Mouse (Mus musculus): ENCODE data around the gene Fam173a. TPM values are rescaled to one million over a fixed set of nuclear protein-coding genes. Genes with fewer than 3 reads are reported as not detected.

The Fam173a gene
- 41.4 TPM for polyA plus RNA-seq (2014; fragmentation: Illumina TruSeq; extraction: RNeasy Lipid Tissue Mini Kit (QIAGEN cat#74804); ENCODE audit: low read depth, low replicate concordance)

GRCm38 (mm10) chr17:25792615-25793014 is at the start of gene Fam173a:
Gene Fam173a, minus strand, starts transcription at chr17:25792901.

GRCm38 (mm10) chr17:25841117-25841880 is 48.6 kb upstream of the Fam173a start, which contains the start of gene Gm20683:
Gene Gm20683, minus strand, starts transcription at chr17:25841763.

GRCm38 (mm10) chr17:25837076-25837410 is 44.3 kb upstream of the Fam173a start, which contains the start of gene Rhbdl1:
Gene Rhbdl1, minus strand, starts transcription at chr17:25837295.

GRCm38 (mm10) chr17:25833291-25833663 is 40.6 kb upstream of the Fam173a start, which contains the start of gene Stub1:
Gene Stub1, minus strand, starts transcription at chr17:25833404.

GRCm38 (mm10) chr17:25828712-25829557 is 36.2 kb upstream of the Fam173a start, which contains the start of gene Jmjd8:
Gene Jmjd8, plus strand, starts transcription at chr17:25828867.

GRCm38 (mm10) chr17:25823452-25823851 is 30.8 kb upstream of the Fam173a start, which contains the start of gene Wdr24:
Gene Wdr24, plus strand, starts transcription at chr17:25823627.

GRCm38 (mm10) chr17:25808789-25809605 is 16.3 kb upstream of the Fam173a start, which contains the start of gene Fbxl16:
Gene Fbxl16, plus strand, starts transcription at chr17:25809085.

GRCm38 (mm10) chr17:25796951-25797369 is 4.3 kb upstream of the Fam173a start, which contains the start of gene Metrn:
Gene Metrn, minus strand, starts transcription at chr17:25797136.

GRCm38 (mm10) chr17:25795609-25796092 is 3.0 kb upstream of the Fam173a start, which contains the start of gene AC134908.4:
Gene AC134908.4, minus strand, starts transcription at chr17:25795659.

DNA sequence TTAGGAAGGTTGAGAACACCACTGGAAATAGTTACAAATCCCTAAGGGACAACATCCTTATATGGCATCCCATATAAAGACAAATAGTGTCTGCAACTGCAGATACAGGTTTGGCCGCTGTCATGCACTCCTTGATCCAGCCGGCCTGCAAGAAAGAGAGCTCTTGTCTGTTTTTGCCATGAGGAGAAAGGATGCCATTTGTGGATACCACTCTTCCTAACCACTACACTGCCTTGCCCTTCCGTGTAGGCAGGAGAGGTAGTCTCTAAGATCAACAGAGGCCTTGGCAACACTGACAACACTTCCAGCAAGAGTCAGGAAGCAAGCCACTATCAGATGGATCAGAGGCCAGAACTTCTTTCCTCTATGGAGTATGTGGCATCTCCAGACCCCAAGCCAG is 6.4 kb downstream of the Fam173a start, which contains the start of gene Ccdc78:
Ccdc78 (plus strand) TSS at position 301 of the 400 bp plus-strand sequence.

DNA sequence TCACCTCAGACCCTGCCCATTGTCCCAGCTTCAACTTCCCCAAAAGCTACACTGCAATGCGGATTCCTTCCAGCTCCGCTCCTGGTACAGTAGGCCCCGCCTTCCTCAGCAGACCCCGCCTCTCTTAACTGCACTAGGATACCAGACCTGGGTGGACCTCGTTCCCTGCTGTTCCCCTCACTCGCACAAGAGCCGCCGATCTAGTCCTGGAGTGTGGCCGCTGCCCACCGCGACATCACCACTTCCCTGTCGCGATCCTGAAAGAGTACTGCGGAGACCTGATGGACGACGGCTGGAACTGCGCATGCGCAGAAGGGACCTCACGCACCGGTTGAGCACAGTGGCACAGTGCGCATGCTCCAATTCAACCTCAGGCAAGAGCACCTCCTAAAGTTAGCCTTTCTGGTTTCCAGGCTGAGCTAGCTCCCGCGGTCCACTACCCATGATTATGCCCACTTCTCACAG is 7.4 kb downstream of the Fam173a start, which contains the start of gene Haghl:
Haghl (minus strand) TSS at position 393 of the 465 bp plus-strand sequence.

GRCm38 (mm10) chr17:25773549-25774120 is 19.1 kb downstream of the Fam173a start, which contains the start of gene Narfl:
Gene Narfl, plus strand, starts transcription at chr17:25773776.

GRCm38 (mm10) chr17:25754241-25754640 is 38.5 kb downstream of the Fam173a start, which contains the start of gene Msln:
Gene Msln, minus strand, starts transcription at chr17:25754378.

Other genes starting within 250 kb of the Fam173a start
- gene Sox8, start 222.2 kb downstream of the Fam173a start, polyA plus RNA-seq (2014; fragmentation: Illumina TruSeq; extraction: RNeasy Lipid Tissue Mini Kit (QIAGEN cat#74804); ENCODE audit: low read depth, low replicate concordance): 0.42 TPM
- 26.1 TPM for gene Lmf1, start 213.8 kb downstream of the Fam173a start, polyA plus RNA-seq (2014; fragmentation: Illumina TruSeq; extraction: RNeasy Lipid Tissue Mini Kit (QIAGEN cat#74804); ENCODE audit: low read depth, low replicate concordance)
- gene Gng13, start 75.7 kb downstream of the Fam173a start, polyA plus RNA-seq (2014; fragmentation: Illumina TruSeq; extraction: RNeasy Lipid Tissue Mini Kit (QIAGEN cat#74804); ENCODE audit: low read depth, low replicate concordance): 0.99 TPM
- gene Chtf18, start 65.5 kb downstream of the Fam173a start, polyA plus RNA-seq (2014; fragmentation: Illumina TruSeq; extraction: RNeasy Lipid Tissue Mini Kit (QIAGEN cat#74804); ENCODE audit: low read depth, low replicate concordance): 1.4 TPM
- gene Rpusd1, start 65.2 kb downstream of the Fam173a start, polyA plus RNA-seq (2014; fragmentation: Illumina TruSeq; extraction: RNeasy Lipid Tissue Mini Kit (QIAGEN cat#74804); ENCODE audit: low read depth, low replicate concordance): 9.4 TPM
- not detected for gene Mslnl, start 56.9 kb downstream of the Fam173a start, polyA plus RNA-seq (2014; fragmentation: Illumina TruSeq; extraction: RNeasy Lipid Tissue Mini Kit (QIAGEN cat#74804); ENCODE audit: low read depth, low replicate concordance)
- 18.6 TPM for gene Msln, start 38.5 kb downstream of the Fam173a start, polyA plus RNA-seq (2014; fragmentation: Illumina TruSeq; extraction: RNeasy Lipid Tissue Mini Kit (QIAGEN cat#74804); ENCODE audit: low read depth, low replicate concordance)
- gene Narfl, start 19.1 kb downstream of the Fam173a start, polyA plus RNA-seq (2014; fragmentation: Illumina TruSeq; extraction: RNeasy Lipid Tissue Mini Kit (QIAGEN cat#74804); ENCODE audit: low read depth, low replicate concordance): 41.3 TPM
- 15.1 TPM for gene Haghl, start 7.2 kb downstream of the Fam173a start, polyA plus RNA-seq (2014; fragmentation: Illumina TruSeq; extraction: RNeasy Lipid Tissue Mini Kit (QIAGEN cat#74804); ENCODE audit: low read depth, low replicate concordance)
- gene Ccdc78, start 6.3 kb downstream of the Fam173a start, polyA plus RNA-seq (2014; fragmentation: Illumina TruSeq; extraction: RNeasy Lipid Tissue Mini Kit (QIAGEN cat#74804); ENCODE audit: low read depth, low replicate concordance): 0.26 TPM
- gene AC134908.4, start 2.8 kb upstream of the Fam173a start, polyA plus RNA-seq (2014; fragmentation: Illumina TruSeq; extraction: RNeasy Lipid Tissue Mini Kit (QIAGEN cat#74804); ENCODE audit: low read depth, low replicate concordance): not detected
- 31.5 TPM for gene Metrn, start 4.2 kb upstream of the Fam173a start, polyA plus RNA-seq (2014; fragmentation: Illumina TruSeq; extraction: RNeasy Lipid Tissue Mini Kit (QIAGEN cat#74804); ENCODE audit: low read depth, low replicate concordance)
- gene Fbxl16, start 16.2 kb upstream of the Fam173a start, polyA plus RNA-seq (2014; fragmentation: Illumina TruSeq; extraction: RNeasy Lipid Tissue Mini Kit (QIAGEN cat#74804); ENCODE audit: low read depth, low replicate concordance): 2.1 TPM
- gene Wdr24, start 30.7 kb upstream of the Fam173a start, polyA plus RNA-seq (2014; fragmentation: Illumina TruSeq; extraction: RNeasy Lipid Tissue Mini Kit (QIAGEN cat#74804); ENCODE audit: low read depth, low replicate concordance): 11.2 TPM
- 31.6 TPM for gene Jmjd8, start 36.0 kb upstream of the Fam173a start, polyA plus RNA-seq (2014; fragmentation: Illumina TruSeq; extraction: RNeasy Lipid Tissue Mini Kit (QIAGEN cat#74804); ENCODE audit: low read depth, low replicate concordance)
- 133 TPM for gene Stub1, start 40.5 kb upstream of the Fam173a start, polyA plus RNA-seq (2014; fragmentation: Illumina TruSeq; extraction: RNeasy Lipid Tissue Mini Kit (QIAGEN cat#74804); ENCODE audit: low read depth, low replicate concordance)
- 1.1 TPM for gene Rhbdl1, start 44.4 kb upstream of the Fam173a start, polyA plus RNA-seq (2014; fragmentation: Illumina TruSeq; extraction: RNeasy Lipid Tissue Mini Kit (QIAGEN cat#74804); ENCODE audit: low read depth, low replicate concordance)
- gene Gm20683, start 48.9 kb upstream of the Fam173a start, polyA plus RNA-seq (2014; fragmentation: Illumina TruSeq; extraction: RNeasy Lipid Tissue Mini Kit (QIAGEN cat#74804); ENCODE audit: low read depth, low replicate concordance): 4.1 TPM
- 133 TPM for gene Rhot2, start 52.0 kb upstream of the Fam173a start, polyA plus RNA-seq (2014; fragmentation: Illumina TruSeq; extraction: RNeasy Lipid Tissue Mini Kit (QIAGEN cat#74804); ENCODE audit: low read depth, low replicate concordance)
- 3.2 TPM for gene Wdr90, start 68.6 kb upstream of the Fam173a start, polyA plus RNA-seq (2014; fragmentation: Illumina TruSeq; extraction: RNeasy Lipid Tissue Mini Kit (QIAGEN cat#74804); ENCODE audit: low read depth, low replicate concordance)
- gene Mcrip2, start 75.9 kb upstream of the Fam173a start, polyA plus RNA-seq (2014; fragmentation: Illumina TruSeq; extraction: RNeasy Lipid Tissue Mini Kit (QIAGEN cat#74804); ENCODE audit: low read depth, low replicate concordance): 194 TPM
- 19.7 TPM for gene Mettl26, start 82.2 kb upstream of the Fam173a start, polyA plus RNA-seq (2014; fragmentation: Illumina TruSeq; extraction: RNeasy Lipid Tissue Mini Kit (QIAGEN cat#74804); ENCODE audit: low read depth, low replicate concordance)
- not detected for gene Wfikkn1, start 88.0 kb upstream of the Fam173a start, polyA plus RNA-seq (2014; fragmentation: Illumina TruSeq; extraction: RNeasy Lipid Tissue Mini Kit (QIAGEN cat#74804); ENCODE audit: low read depth, low replicate concordance)
- 15.4 TPM for gene Rab40c, start 126.8 kb upstream of the Fam173a start, polyA plus RNA-seq (2014; fragmentation: Illumina TruSeq; extraction: RNeasy Lipid Tissue Mini Kit (QIAGEN cat#74804); ENCODE audit: low read depth, low replicate concordance)
- 40.5 TPM for gene Pigq, start 152.0 kb upstream of the Fam173a start, polyA plus RNA-seq (2014; fragmentation: Illumina TruSeq; extraction: RNeasy Lipid Tissue Mini Kit (QIAGEN cat#74804); ENCODE audit: low read depth, low replicate concordance)
- not detected for gene Nhlrc4, start 152.1 kb upstream of the Fam173a start, polyA plus RNA-seq (2014; fragmentation: Illumina TruSeq; extraction: RNeasy Lipid Tissue Mini Kit (QIAGEN cat#74804); ENCODE audit: low read depth, low replicate concordance)
- gene A930017K11Rik, start 159.7 kb upstream of the Fam173a start, polyA plus RNA-seq (2014; fragmentation: Illumina TruSeq; extraction: RNeasy Lipid Tissue Mini Kit (QIAGEN cat#74804); ENCODE audit: low read depth, low replicate concordance): 0.34 TPM
- 9.9 TPM for gene Capn15, start 192.9 kb upstream of the Fam173a start, polyA plus RNA-seq (2014; fragmentation: Illumina TruSeq; extraction: RNeasy Lipid Tissue Mini Kit (QIAGEN cat#74804); ENCODE audit: low read depth, low replicate concordance)